Mouse (Mus musculus): Measurements from ENCODE around the gene Gpr152.

GRCm38 (mm10) chr19:4115816-4116215 lies 23.8 kb upstream of the Gpr152 start:
- TF ChIP-seq POLR2A (IDR thresholded peaks at IDR 0.05; ENCODE audit: insufficient read depth, low read length), result no peak
- TF ChIP-seq CTCF (IDR thresholded peaks at IDR 0.05; ENCODE audit: low read depth, low read length), result no peak
- no peak for TF ChIP-seq EP300 (IDR thresholded peaks at IDR 0.05; ENCODE audit: insufficient read depth, low read depth, low read length)

All from ES-Bruce4 (cell line).